Mouse (Mus musculus): ENCODE measurements at regions not wholly inside any gene's neighbourhood (a gene's known extent, or its start where the extent isn't known, plus 50 kb on each side); places are given as distances from the start of the nearest gene placed in this dataset.

DNA sequence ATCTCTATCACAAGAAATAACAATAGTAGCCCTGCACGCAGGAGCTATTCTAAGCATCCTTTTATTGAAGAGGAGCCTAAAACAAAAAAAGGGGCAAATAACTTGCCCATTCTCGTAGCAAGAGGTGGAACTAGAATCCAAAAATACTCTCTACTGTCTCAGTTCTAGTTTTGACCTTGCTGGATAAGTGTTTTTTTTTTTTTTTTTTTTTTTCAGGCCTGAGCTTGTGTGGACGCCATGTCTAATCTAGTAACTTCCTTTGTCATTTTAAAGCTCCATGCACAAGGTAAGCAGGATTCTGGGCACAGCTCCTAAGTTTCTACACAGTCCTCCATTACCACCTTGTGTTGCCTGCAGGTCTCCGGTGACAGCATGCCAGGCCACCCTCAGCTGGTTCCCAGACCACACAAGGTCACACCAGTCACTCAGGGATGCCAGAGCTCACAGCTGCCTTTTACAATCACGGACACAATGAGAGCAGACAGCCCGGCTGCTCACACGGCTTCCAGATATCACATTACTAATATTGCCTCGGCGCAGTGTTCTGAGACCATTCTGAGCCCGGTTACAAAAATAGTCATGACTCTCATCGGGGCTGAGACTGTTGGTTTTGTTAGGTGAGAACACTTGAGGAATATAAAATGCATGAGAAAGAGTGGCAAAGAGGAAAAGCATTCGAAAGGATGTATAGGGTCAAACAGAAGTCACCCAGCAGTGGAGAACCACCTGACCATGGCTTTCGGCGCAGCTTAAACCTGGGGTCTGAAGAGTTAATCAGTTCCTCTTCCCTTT is 124.7 kb upstream of the Tank start:
- Histone ChIP-seq H3K27me3 (replicated peaks) (no peaks in the 10 kb centered on the region), H3K4me1 (replicated peaks) (peaks cover 19% of the 10 kb centered on the region), H3K4me2 (peak overlapping the region; percentile 72), H3K4me3 (peak overlapping the region; percentile 54), H3K9ac (peak overlapping the region; percentile 54), H3K36me3 (no peaks in the 10 kb centered on the region), H3K27ac (ENCODE audit: poor library complexity, severe bottlenecking) (peak overlapping the region; percentile 84), H3K9me3 (replicated peaks) (no peaks in the 10 kb centered on the region)
- peak; percentile 66; the same call in 1 of the 2 replicates for ATAC-seq (ENCODE audit: insufficient number of reproducible peaks, low FRiP score)
- WGBS: 27% methylated on average over 14 of the region's 14 CpGs

DNA sequence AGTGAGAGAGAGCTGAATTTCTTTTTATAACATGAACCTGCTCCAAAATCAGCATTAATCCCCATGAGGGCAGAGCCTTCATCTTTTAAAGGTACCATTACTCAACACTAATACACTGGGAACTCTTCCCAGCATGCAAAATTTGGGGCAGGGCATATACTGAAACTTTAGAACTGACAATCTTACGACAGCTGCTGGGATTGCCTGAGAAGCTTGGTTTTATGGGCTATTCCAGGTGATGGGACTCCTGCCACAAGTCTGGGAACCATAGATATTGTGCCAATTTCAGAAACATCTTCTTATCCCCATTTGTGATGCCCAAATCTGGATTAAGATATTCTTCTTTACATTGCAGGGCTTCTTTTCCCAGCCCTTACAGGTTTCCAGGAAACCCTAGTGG is 125.8 kb upstream of the Tank start:
- ATAC-seq (ENCODE audit: insufficient number of reproducible peaks, low FRiP score): no peak

DNA sequence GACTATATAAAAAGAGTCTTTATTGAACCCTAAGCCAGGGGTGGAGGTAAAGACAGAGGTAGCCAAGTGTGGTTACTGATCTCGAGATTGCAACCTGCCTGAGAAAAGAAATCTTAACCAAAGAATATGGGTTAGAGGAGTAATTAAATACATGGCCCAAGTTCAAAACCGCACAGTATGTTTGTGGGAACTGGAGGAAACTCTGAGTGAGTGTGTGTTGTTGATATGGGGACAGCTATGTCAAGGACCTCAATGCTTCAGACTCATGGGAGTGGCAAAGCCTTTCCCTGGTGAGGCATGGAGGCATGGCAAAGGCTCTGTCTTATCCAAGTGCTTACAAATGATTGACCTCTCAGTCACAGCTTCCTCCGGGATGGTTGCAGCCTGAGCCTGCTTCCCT is 127.7 kb upstream of the Tank start:
- no peak overlapping the region for H3K4me3 ChIP-seq
- 54% methylated on average over 3 of the region's 3 CpGs for WGBS
- no peak for ATAC-seq (ENCODE audit: insufficient number of reproducible peaks, low FRiP score)

More for the DNA sequence above, 125.8 kb upstream of the Tank start:
- H3K4me1 ChIP-seq (replicated peaks): peaks cover 19% of the 10 kb centered on the region
- H3K4me2 ChIP-seq: no peak overlapping the region
- H3K27ac ChIP-seq (ENCODE audit: poor library complexity, severe bottlenecking): no peak overlapping the region
- no peaks in the 10 kb centered on the region for H3K9me3 ChIP-seq (replicated peaks)
- no peak overlapping the region for H3K9ac ChIP-seq
- H3K27me3 ChIP-seq (replicated peaks): no peaks in the 10 kb centered on the region
- no peak overlapping the region for H3K4me3 ChIP-seq
- WGBS: 82% methylated on average over 1 of the region's 1 CpGs
- H3K36me3 ChIP-seq: no peaks in the 10 kb centered on the region

DNA sequence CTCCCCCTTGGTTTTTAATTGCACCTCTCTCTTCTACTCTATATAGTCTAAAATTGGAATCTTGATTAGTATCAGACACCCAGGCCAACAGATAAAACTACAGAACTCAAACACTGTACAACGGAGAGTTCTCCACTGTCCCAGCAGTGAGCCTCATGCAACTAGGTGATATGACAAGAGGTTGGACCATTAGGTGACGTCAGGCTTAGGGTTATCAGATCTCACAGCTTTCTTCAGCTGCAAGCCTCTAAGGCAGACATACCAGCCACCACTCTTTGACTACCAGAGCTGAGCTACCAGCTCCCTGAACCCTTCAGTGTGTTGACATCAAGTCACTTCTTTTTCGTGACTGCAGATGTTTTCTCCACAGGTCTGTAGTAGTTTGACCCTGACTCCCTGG is 141.8 kb upstream of the Tank start:
- no peak for ATAC-seq (ENCODE audit: insufficient number of reproducible peaks, low FRiP score)
- Histone ChIP-seq H3K4me1 (replicated peaks) (no peaks in the 10 kb centered on the region), H3K4me3 (no peak overlapping the region), H3K4me2 (no peak overlapping the region), H3K9me3 (replicated peaks) (no peaks in the 10 kb centered on the region), H3K27ac (ENCODE audit: poor library complexity, severe bottlenecking) (no peak overlapping the region), H3K36me3 (no peaks in the 10 kb centered on the region), H3K27me3 (replicated peaks) (no peaks in the 10 kb centered on the region), H3K9ac (no peak overlapping the region)
- 60% methylated on average over 3 of the region's 3 CpGs for WGBS

More for the DNA sequence above, 127.7 kb upstream of the Tank start:
- H3K4me1 ChIP-seq (replicated peaks): peaks cover 19% of the 10 kb centered on the region
- no peak overlapping the region for H3K4me2 ChIP-seq
- no peak overlapping the region for H3K9ac ChIP-seq
- H3K27me3 ChIP-seq (replicated peaks): no peaks in the 10 kb centered on the region; the same call in 1 of the 2 replicates
- no peaks in the 10 kb centered on the region for H3K9me3 ChIP-seq (replicated peaks)
- no peaks in the 10 kb centered on the region for H3K36me3 ChIP-seq
- H3K27ac ChIP-seq (ENCODE audit: poor library complexity, severe bottlenecking): no peak overlapping the region

DNA sequence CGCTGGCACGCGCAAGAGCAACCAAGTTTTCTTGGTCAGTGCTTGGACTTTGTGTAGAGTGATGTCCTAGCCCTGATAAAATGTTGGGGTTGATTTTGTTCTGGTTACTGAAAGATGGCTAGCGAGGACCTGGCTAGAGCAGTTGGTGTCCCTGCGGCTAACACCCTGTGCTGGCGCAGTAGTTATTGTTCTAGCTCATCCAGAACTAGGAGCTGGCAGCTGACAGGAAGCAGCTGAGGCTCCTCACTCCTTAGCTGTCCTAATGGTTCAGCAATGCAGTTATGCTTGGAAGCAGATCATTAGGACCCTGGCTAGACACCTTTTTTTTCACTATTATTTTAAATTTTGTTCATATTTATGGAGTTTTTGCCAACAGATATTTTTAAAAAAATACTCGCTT is 170.5 kb upstream of the Tank start:
- no peak for ATAC-seq (ENCODE audit: insufficient number of reproducible peaks, low FRiP score)
- WGBS: 92% methylated on average over 7 of the region's 7 CpGs

DNA sequence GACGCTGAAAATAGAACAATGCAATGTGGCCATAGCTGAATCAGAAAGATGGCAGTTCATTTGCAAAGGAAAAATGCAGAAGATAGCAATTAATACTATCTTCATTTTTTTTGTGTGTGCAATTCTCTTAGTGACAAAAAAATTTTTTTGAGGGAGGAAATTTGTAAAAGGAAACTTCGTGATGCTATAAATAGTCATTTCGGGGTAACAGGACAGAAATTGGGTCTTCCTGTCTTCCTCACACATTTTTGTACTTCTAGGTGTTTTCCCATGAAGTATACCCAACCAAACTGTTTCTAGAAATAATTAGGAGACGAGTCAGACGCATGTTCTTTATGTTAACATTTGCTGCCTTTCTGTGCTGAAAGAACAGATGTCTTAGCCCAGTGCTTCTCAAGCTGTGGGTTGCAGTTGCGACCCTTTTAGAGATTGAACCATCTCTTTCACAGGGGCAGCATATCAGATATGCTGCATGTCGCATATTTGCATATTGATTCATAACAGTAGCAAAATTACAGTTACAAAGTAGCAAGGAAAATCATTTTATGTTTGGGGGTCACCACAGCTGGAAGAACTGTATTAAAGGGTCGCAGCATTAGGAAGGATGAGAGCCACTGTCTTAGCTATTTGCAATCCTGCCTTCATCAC is 172.2 kb upstream of the Tank start:
- no peak overlapping the region for H3K27ac ChIP-seq (ENCODE audit: poor library complexity, severe bottlenecking)
- H3K27me3 ChIP-seq (replicated peaks): no peaks in the 10 kb centered on the region
- H3K4me3 ChIP-seq: no peak overlapping the region
- no peak overlapping the region for H3K9ac ChIP-seq
- no peak for ATAC-seq (ENCODE audit: insufficient number of reproducible peaks, low FRiP score)
- H3K36me3 ChIP-seq: no peaks in the 10 kb centered on the region
- WGBS: 85% methylated on average over 8 of the region's 8 CpGs
- H3K4me2 ChIP-seq: no peak overlapping the region
- H3K4me1 ChIP-seq (replicated peaks): peaks cover 16% of the 10 kb centered on the region
- H3K9me3 ChIP-seq (replicated peaks): no peaks in the 10 kb centered on the region

More for the DNA sequence above, 170.5 kb upstream of the Tank start:
- H3K9ac ChIP-seq: no peak overlapping the region
- H3K27ac ChIP-seq (ENCODE audit: poor library complexity, severe bottlenecking): no peak overlapping the region
- no peaks in the 10 kb centered on the region for H3K9me3 ChIP-seq (replicated peaks)
- H3K4me3 ChIP-seq: no peak overlapping the region
- peaks cover 9% of the 10 kb centered on the region for H3K4me1 ChIP-seq (replicated peaks)
- no peaks in the 10 kb centered on the region for H3K36me3 ChIP-seq
- no peaks in the 10 kb centered on the region for H3K27me3 ChIP-seq (replicated peaks)
- H3K4me2 ChIP-seq: no peak overlapping the region

DNA sequence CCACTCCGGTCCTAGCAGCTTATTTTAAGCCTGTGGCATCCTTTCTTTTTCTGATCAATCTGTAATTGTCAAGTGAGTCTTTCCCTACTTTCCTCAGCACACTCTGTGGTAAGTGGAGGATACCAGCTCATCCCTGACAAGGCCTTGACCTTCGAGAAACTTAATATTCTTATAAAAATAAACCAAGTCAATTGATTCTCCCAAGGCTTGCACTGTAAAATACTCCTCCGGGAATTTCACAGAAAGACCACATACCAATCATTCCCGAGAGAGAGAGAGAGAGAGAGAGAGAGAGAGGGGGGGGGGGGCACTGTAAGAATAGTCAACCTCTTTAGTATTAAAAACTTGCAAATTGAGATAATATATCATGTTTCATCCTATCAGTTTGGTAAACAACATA is 173.1 kb upstream of the Tank start:
- no peak for ATAC-seq (ENCODE audit: insufficient number of reproducible peaks, low FRiP score)
- H3K27ac ChIP-seq (ENCODE audit: poor library complexity, severe bottlenecking): no peak overlapping the region
- no peak overlapping the region for H3K4me2 ChIP-seq
- H3K4me1 ChIP-seq (replicated peaks): peaks cover 22% of the 10 kb centered on the region
- no peaks in the 10 kb centered on the region for H3K36me3 ChIP-seq
- no peaks in the 10 kb centered on the region for H3K9me3 ChIP-seq (replicated peaks)
- H3K27me3 ChIP-seq (replicated peaks): no peaks in the 10 kb centered on the region
- 29% methylated on average over 4 of the region's 4 CpGs for WGBS
- H3K4me3 ChIP-seq: no peak overlapping the region
- H3K9ac ChIP-seq: no peak overlapping the region

DNA sequence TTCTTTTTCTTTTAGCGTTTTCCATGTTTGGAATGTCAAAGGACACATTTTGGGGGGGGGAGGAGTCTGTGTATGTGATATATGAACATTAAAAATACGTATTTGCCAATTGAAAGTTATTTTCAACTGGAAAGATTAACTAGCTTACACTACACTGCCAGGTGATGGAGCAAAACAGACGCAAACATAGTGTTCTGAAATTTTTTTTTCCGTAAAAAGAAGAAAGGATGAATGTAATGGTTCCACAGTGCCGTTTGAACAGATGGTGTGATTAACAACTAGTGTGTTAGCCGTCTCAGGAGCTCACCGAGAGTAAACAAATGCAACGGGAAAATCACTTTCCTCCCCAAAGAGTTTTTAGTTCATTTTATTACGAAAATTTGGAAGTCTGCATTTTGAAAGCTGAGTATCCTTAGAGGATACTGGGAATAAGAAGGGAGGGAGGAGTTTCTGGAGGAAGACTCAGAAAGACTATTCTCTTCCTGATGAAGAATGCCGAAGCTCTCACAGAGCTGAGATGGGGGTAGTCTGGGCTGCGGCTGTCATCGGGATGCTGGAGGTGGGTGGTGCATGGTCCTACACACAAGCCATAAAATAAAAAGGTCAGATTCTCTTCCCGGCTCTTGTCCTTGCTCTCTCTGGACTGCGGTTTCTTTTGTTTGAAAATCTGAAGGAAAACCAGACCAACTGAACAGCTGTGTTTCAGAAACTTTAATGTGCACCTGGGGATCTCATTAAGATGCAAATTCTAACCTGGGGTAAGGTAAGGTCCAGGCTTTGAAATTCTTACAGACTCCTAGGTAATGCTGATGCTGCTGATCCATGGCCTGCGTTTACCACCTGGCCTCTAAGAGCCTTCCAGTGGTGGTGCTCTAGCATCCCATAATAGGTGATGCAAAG is 175.5 kb upstream of the Tank start:
- Histone ChIP-seq H3K27ac (ENCODE audit: poor library complexity, severe bottlenecking) (no peak overlapping the region), H3K4me1 (replicated peaks) (peaks cover 27% of the 10 kb centered on the region), H3K4me2 (peak overlapping the region; percentile 66), H3K27me3 (replicated peaks) (no peaks in the 10 kb centered on the region), H3K36me3 (no peaks in the 10 kb centered on the region), H3K4me3 (peak overlapping the region; percentile 47), H3K9ac (peak overlapping the region; percentile 60; the same call in 1 of the 2 replicates), H3K9me3 (replicated peaks) (no peaks in the 10 kb centered on the region)
- ATAC-seq (ENCODE audit: insufficient number of reproducible peaks, low FRiP score): 0 out of 2 replicates have a peak, but pooled peaks have one; percentile 48
- WGBS: 6% methylated on average over 15 of the region's 15 CpGs

DNA sequence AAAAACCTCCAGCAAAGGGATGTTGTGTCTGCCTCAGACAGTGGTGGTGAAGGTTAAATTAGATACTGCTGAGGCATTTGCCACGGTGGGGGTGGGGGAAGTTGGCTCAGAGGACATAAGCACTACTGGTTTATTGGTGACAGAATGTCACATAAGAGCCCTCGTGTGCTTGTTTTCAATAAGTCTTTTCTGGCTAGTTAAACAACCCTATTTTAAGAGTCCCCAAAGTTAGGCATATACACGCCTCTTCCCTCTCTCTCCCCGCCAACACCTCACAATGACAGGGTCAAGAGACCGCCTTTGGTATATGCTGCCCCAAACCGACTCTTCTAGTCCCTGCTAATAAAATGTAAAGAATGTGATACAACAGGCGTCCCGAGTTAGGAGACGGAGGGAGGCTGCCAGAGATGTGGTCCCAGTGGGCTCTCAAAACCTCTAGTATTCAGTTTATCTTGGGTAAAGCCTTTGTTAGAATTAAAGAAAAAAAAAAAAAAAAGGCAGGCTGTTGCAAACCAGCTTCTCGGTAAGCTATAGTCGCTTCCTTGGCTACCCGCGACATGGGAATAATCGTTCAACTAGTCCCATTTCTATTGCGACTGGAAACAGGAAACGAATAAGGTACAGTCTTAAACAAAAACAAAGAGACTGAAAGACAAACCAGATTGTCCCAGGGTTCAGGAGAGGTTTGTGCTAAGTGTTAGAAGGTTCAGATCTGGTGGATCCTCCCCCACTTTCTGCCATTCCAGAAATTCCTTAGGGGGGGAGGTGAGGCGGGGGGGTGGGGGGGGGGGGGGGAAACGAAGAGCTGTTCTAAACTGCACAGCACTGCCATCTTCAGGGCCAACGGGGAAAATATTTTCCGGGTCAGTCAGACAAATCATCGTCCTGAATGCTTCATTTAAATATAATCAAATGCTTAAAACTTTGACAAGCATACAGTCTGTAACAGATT is 176.5 kb upstream of the Tank start:
- Histone ChIP-seq H3K36me3 (no peaks in the 10 kb centered on the region), H3K4me1 (replicated peaks) (peaks cover 27% of the 10 kb centered on the region), H3K9ac (peak overlapping the region; percentile 36; the same call in 1 of the 2 replicates), H3K27me3 (replicated peaks) (no peaks in the 10 kb centered on the region), H3K27ac (ENCODE audit: poor library complexity, severe bottlenecking) (peak overlapping the region; percentile 85), H3K4me3 (peak overlapping the region; percentile 47), H3K9me3 (replicated peaks) (no peaks in the 10 kb centered on the region), H3K4me2 (peak overlapping the region; percentile 66)
- peak; percentile 72 for ATAC-seq (ENCODE audit: insufficient number of reproducible peaks, low FRiP score)
- 2% methylated on average over 20 of the region's 21 CpGs for WGBS

DNA sequence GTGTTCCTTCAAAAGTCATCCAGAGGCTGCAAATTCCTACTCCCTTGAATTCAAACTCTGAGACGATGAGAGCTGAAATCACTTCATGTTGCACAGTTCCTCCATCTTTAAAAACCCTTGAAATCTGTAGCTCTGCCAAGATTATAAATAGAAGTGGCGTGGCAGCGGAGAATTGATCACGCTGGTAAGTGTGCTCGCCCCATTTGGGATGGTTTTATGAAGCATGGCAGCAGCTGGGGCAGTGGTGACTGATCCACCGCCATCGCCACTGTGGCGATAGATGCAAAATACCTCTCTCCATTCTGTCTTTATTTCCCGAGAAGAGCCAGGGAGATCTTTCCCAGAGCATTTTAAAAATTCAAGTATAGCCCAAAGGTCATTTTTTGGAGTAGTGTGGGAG is 179.8 kb upstream of the Tank start:
- H3K9me3 ChIP-seq (replicated peaks): no peaks in the 10 kb centered on the region
- 67% methylated on average over 9 of the region's 9 CpGs for WGBS
- peaks cover 22% of the 10 kb centered on the region for H3K4me1 ChIP-seq (replicated peaks)
- no peak overlapping the region for H3K4me3 ChIP-seq
- no peak for ATAC-seq (ENCODE audit: insufficient number of reproducible peaks, low FRiP score)
- no peaks in the 10 kb centered on the region for H3K36me3 ChIP-seq
- H3K27me3 ChIP-seq (replicated peaks): no peaks in the 10 kb centered on the region
- no peak overlapping the region for H3K4me2 ChIP-seq
- no peak overlapping the region for H3K9ac ChIP-seq
- H3K27ac ChIP-seq (ENCODE audit: poor library complexity, severe bottlenecking): no peak overlapping the region
